Mouse (Mus musculus) liver, embryonic 13.5 days (tissue): ENCODE results near the gene Ccdc127. TPM values are rescaled to one million over a fixed set of nuclear protein-coding genes. Genes with fewer than 3 reads are reported as not detected.

Experiments
- ATAC-seq: fragments of 200-750 bp; cut with Nextera tagmentation; 2 replicates; pipeline ENCODE4 v1.8.0; 2017; ENCODE audit warnings: low read depth, mild to moderate bottlenecking, moderate number of reproducible peaks, moderate library complexity
- DNase-seq: peaks from one replicate; pipeline ENCODE4 v3.0.0; 2022
- H3K27ac ChIP-seq: fragments of 300-500 bp; sonication (generic); 2 replicates; pipeline ENCODE4 v1.5.1; 2015; ENCODE audit warnings: moderate library complexity, mild to moderate bottlenecking, inconsistent platforms
- H3K27me3 ChIP-seq: fragments of 300-500 bp; sonication (generic); 2 replicates; pipeline ENCODE4 v1.6.1; 2015; ENCODE audit warnings: mild to moderate bottlenecking, inconsistent platforms
- H3K36me3 ChIP-seq: fragments of 300-500 bp; sonication (generic); 2 replicates; pipeline ENCODE4 v1.6.1; 2015; ENCODE audit warnings: mild to moderate bottlenecking, inconsistent platforms
- H3K4me1 ChIP-seq: fragments of 300-500 bp; sonication (generic); replicated peaks from 2 replicates; pipeline ENCODE4 v1.6.1; 2015; ENCODE audit warnings: inconsistent platforms
- H3K4me2 ChIP-seq: fragments of 300-500 bp; sonication (generic); 2 replicates; pipeline ENCODE4 v1.6.1; 2015; ENCODE audit warnings: inconsistent platforms, mild to moderate bottlenecking, moderate library complexity
- H3K4me3 ChIP-seq: fragments of 300-500 bp; sonication (generic); replicated peaks from 2 replicates; pipeline ENCODE4 v1.5.1; 2015; ENCODE audit warnings: mild to moderate bottlenecking, inconsistent platforms
- H3K9ac ChIP-seq: fragments of 300-500 bp; sonication (generic); 2 replicates; pipeline ENCODE4 v1.6.1; 2015; ENCODE audit warnings: mild to moderate bottlenecking, inconsistent platforms
- H3K9me3 ChIP-seq: fragments of 300-500 bp; sonication (generic); replicated peaks from 2 replicates; pipeline ENCODE4 v1.6.1; 2016; ENCODE audit warnings: inconsistent platforms
- WGBS: fragments of 180-500 bp; shearing (Covaris S2); methylation state at CpG from one replicate; pipeline ENCODE4 v1.1.7; 2015; ENCODE audit not compliant: insufficient replicate concordance; 5-methylcytosine and 5-hydroxymethylcytosine counted together
- microRNA counts: library from miRNA; unstranded; fragments of <30 nt; microRNA quantifications from one replicate; lab custom pipeline; 2016
- microRNA-seq: library from miRNA; unstranded; fragments of <30 nt; microRNA quantifications from one replicate; pipeline ENCODE4, GENCODE M21; 2016
- polyA plus RNA-seq: library from polyadenylated mRNA; unstranded; fragments of >200 nt; fragmentation: Nextera tagmentation; extraction: Ambion mirVana; gene quantifications from 2 replicates; pipeline ENCODE4 v1.2.1, GENCODE M21; 2015

The Ccdc127 gene
- polyA plus RNA-seq, 1 experiment from 2014 or later, result 22.3 TPM

- Histone ChIP-seq H3K27me3 (no peaks in the 10 kb centered on the region), H3K4me2 (no peak overlapping the region), H3K9me3 (no peaks in the 10 kb centered on the region), H3K9ac (no peak overlapping the region), H3K4me3 (no peak overlapping the region), H3K4me1 (peaks cover 9% of the 10 kb centered on the region), H3K27ac (no peak overlapping the region), H3K36me3 (no peaks in the 10 kb centered on the region)
- DNase-seq (no peak), ATAC-seq (no peak)
- 60% methylated on average over 2 of the region's 2 CpGs for WGBS
These were observed 41.0 kb downstream of the Ccdc127 start for GRCm38 (mm10) chr13:74391156-74391555.

DNA sequence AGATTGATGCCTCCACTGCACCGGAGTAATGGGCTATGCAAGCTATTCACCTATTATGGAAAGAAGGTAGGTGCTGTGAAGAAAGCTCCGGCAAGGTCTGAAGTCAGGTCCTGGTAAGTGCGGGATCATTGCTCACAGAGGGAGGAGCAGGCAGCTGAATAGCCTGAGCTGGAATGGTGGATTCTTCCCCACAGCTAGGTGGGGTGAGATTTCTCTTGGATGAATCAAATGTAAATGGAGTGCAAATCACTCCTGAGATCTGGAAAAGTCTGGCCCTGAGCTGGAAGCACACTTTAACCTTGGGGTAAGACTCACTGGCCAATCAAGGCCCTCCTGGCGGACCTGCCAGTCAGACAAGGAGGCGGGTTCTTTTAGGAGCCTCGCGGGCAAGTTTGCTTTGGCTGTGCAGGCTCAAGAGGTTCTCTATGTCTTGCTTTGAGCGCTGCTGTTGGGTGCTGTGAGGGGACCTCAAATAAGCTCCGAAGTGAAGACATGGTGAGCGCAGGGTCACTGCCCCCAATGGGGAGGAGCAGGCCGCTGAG, 49.3 kb downstream of the Ccdc127 start, which contains the start of gene Ftl1-ps1:
TSS of gene Ftl1-ps1 (plus strand) at position 397 of the 542 bp plus-strand sequence.
- ATAC-seq (no peak), DNase-seq (no peak)
- Histone ChIP-seq H3K27ac (no peak within 1 kb of the TSS), H3K4me2 (no peak within 1 kb of the TSS), H3K4me3 (no peak within 1 kb of the TSS), H3K9me3 (no peaks in the 10 kb centered on the region), H3K27me3 (no peaks in the 10 kb centered on the region), H3K9ac (no peak within 1 kb of the TSS), H3K36me3 (no peaks in the 10 kb centered on the region), H3K4me1 (no peaks in the 10 kb centered on the region)
- 13% methylated on average over 11 of the region's 11 CpGs for WGBS

MicroRNAs encoded within 50 kb of the gene (microRNA counts, 519-probe panel; counts per million panel counts)
- 114 counts per million for microRNA mmu-miR-692 (lab: Ali Mortazavi, UCI)

Small RNA genes within 50 kb of the gene (microRNA-seq; reads per million reads assigned to microRNA genes)
- not detected for gene Mir692-3

Other genes starting within 250 kb of the Ccdc127 start
- not detected in 2 replicates for gene Slc9a3, start 228.9 kb upstream of the Ccdc127 start, polyA plus RNA-seq
- 33.3 and 35.7 TPM in 2 replicates for gene Exoc3, start 141.6 kb upstream of the Ccdc127 start, polyA plus RNA-seq
- gene Ahrr, start 58.0 kb upstream of the Ccdc127 start, polyA plus RNA-seq, result 0.13 TPM in 1 of 2 replicates, not detected in the other
- gene Pdcd6, start 32.7 kb upstream of the Ccdc127 start, polyA plus RNA-seq, result 86.2 and 89.7 TPM in 2 replicates
- gene Sdha, start within 50 bp of the Ccdc127 start, polyA plus RNA-seq, result 164 and 183 TPM in 2 replicates
- not detected in 2 replicates for gene Lrrc14b, start 13.7 kb downstream of the Ccdc127 start, polyA plus RNA-seq
- 1.3 and 1.4 TPM in 2 replicates for gene Zfp72, start 40.5 kb downstream of the Ccdc127 start, polyA plus RNA-seq
- 148 and 160 TPM in 2 replicates for gene Ftl1-ps1, start 49.4 kb downstream of the Ccdc127 start, polyA plus RNA-seq
- 10.8 and 12.3 TPM in 2 replicates for gene Zfp825, start 143.7 kb downstream of the Ccdc127 start, polyA plus RNA-seq